Mouse (Mus musculus) heart, embryonic 11.5 days (tissue): Measurements from ENCODE around the gene Tubd1. TPM values are rescaled to one million over a fixed set of nuclear protein-coding genes. Genes with fewer than 3 reads are reported as not detected.

Source experiments
- ATAC-seq: fragments of 200-750 bp; cut with Nextera tagmentation; replicated peaks from 2 replicates; pipeline ENCODE4 v1.8.0; 2017; ENCODE audit warnings: moderate library complexity; ENCODE audit not compliant: insufficient number of reproducible peaks, low FRiP score, low TSS enrichment
- H3K27ac ChIP-seq: fragments of 300-500 bp; sonication (generic); 2 replicates; pipeline ENCODE4 v1.5.1; 2014; ENCODE audit warnings: mild to moderate bottlenecking, low read depth, low read length
- H3K27me3 ChIP-seq: fragments of 300-500 bp; sonication (generic); 2 replicates; pipeline ENCODE4 v1.6.1; 2014; ENCODE audit warnings: mild to moderate bottlenecking, low read length, mixed read lengths; ENCODE audit not compliant: control insufficient read depth, insufficient read depth
- H3K36me3 ChIP-seq: fragments of 300-500 bp; sonication (generic); 2 replicates; pipeline ENCODE4 v1.6.1; 2014; ENCODE audit warnings: mild to moderate bottlenecking, low read length, moderate library complexity, mixed read lengths; ENCODE audit not compliant: control insufficient read depth, insufficient read depth
- H3K4me1 ChIP-seq: fragments of 300-500 bp; sonication (generic); 2 replicates; pipeline ENCODE4 v1.6.1; 2014; ENCODE audit warnings: low read length; ENCODE audit not compliant: control insufficient read depth, insufficient read depth
- H3K4me2 ChIP-seq: fragments of 300-500 bp; sonication (generic); 2 replicates; pipeline ENCODE4 v1.6.1; 2014; ENCODE audit warnings: mild to moderate bottlenecking, moderate library complexity
- H3K4me3 ChIP-seq: fragments of 300-500 bp; sonication (generic); 2 replicates; pipeline ENCODE4 v1.5.1; 2014; ENCODE audit warnings: low read depth, low read length
- H3K9ac ChIP-seq: fragments of 300-500 bp; sonication (generic); 2 replicates; pipeline ENCODE4 v1.6.1; 2014; ENCODE audit warnings: mild to moderate bottlenecking, low read depth, low read length, moderate library complexity
- H3K9me3 ChIP-seq: fragments of 300-500 bp; sonication (generic); replicated peaks from 2 replicates; pipeline ENCODE4 v1.6.1; 2016; ENCODE audit warnings: low read length; ENCODE audit not compliant: control insufficient read depth
- WGBS: fragments of 180-500 bp; shearing (Covaris S2); extraction: QIAGEN DNeasy Blood & Tissue Kit; methylation state at CpG from one replicate; pipeline ENCODE4 v1.1.7; 2014; ENCODE audit not compliant: insufficient replicate concordance; 5-methylcytosine and 5-hydroxymethylcytosine counted together
- polyA plus RNA-seq: library from polyadenylated mRNA; unstranded; fragments of >200 nt; fragmentation: Nextera tagmentation; extraction: Ambion mirVana; gene quantifications from 2 replicates; pipeline ENCODE4 v1.2.1, GENCODE M21; 2014

Gene Tubd1
- polyA plus RNA-seq, 1 experiment from 2014 or later = 12.2 TPM

DNA sequence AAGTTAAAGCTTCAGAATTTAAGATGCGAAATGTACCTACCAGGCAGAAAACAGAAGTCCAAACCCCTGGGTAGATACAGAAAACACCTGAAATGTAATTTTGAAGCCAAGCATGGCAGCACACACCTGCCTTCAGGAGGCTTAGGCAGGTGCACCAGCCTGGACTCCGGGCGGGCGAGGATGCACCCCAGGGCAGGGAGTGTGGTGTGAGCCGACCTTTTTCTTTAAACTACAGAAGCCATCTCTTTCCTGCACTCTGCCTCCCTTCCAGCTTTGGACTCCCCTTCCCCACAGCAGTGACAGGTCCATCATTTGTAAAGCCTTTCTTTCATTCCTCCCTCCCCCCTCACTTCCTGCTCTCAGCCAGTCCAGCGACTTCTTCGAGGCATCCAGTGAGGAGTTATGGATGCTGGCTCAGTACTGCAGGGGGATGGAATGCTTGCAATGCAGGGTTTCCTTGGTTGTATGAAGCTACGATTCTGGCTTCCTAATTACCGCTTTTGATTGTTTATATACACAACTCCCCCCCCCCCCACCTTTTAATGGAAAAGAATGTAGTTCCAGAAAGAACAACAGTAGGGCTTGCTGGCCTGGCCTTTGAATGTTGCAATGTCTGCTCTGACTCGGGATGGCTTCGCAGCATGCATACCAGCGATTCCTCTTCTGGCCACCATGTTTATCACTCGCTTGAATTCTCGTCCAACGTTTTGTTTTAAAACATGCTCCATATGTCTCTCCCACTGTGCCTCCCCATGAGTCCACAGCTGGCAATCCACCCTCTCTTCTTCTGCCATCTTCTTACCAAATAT lies 26.5 kb downstream of the Tubd1 start:
- no peak; the same call in 1 of the 2 replicates for ATAC-seq
- peak overlapping the region; percentile 5; the same call in 1 of the 2 replicates for H3K4me2 ChIP-seq
- WGBS = 42% methylated on average over 15 of the region's 15 CpGs

DNA sequence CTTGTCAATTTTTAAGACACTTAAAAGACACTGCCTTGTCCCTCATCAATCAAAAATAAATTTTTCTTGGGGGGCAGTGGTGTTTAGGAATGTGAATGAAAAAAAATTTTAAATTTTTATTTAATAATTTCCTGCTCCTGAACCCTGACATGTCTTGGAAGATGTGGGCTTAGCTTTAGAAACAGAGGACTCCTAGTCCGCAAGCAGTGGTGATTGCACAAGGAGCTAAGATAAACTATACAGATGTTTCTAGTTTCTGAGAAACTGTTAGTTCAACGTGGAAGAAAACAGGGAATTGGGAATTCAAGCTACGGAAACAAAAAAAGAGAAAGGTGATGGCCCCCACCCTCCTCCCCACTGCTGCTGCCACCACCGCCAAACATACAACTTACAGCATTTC lies 27.1 kb downstream of the Tubd1 start:
- H3K4me1 ChIP-seq = peaks cover 18% of the 10 kb centered on the region
- no peak overlapping the region for H3K9ac ChIP-seq
- H3K27ac ChIP-seq = no peak overlapping the region
- 67% methylated on average over 4 of the region's 4 CpGs for WGBS
- H3K9me3 ChIP-seq = no peaks in the 10 kb centered on the region
- no peaks in the 10 kb centered on the region for H3K27me3 ChIP-seq
- H3K36me3 ChIP-seq = peaks cover 2% of the 10 kb centered on the region; the same call in 1 of the 2 replicates
- H3K4me3 ChIP-seq = no peak overlapping the region
- no peak overlapping the region for H3K4me2 ChIP-seq
- ATAC-seq = no peak

More for the DNA sequence above, 26.5 kb downstream of the Tubd1 start:
- Histone ChIP-seq H3K9me3 (no peaks in the 10 kb centered on the region), H3K27ac (peak overlapping the region; percentile 74), H3K4me1 (peaks cover 13% of the 10 kb centered on the region), H3K9ac (no peak overlapping the region), H3K27me3 (no peaks in the 10 kb centered on the region), H3K4me3 (no peak overlapping the region), H3K36me3 (peaks cover 2% of the 10 kb centered on the region; the same call in 1 of the 2 replicates)

DNA sequence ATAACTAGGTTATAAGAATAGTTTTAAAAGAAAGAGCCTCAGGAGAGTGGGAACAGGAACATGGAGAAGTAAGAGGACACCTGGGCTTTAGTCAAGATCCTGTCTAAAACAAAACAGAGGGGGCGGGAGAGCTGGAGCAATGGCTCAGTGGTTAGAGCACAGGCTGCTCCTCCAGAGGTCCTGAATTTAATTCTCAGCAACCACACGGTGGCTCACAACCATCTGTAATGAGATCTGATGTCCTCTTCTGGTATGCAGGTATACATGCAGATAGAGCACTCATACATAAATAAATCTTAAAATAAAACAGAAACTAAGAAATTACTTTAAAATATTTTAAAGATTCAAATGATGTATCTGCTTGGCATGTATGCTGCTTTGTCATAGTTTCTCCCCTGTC lies 27.8 kb downstream of the Tubd1 start:
- Histone ChIP-seq H3K27me3 (no peaks in the 10 kb centered on the region), H3K9ac (no peak overlapping the region), H3K9me3 (no peaks in the 10 kb centered on the region), H3K4me1 (peaks cover 23% of the 10 kb centered on the region), H3K4me3 (no peak overlapping the region), H3K4me2 (no peak overlapping the region), H3K36me3 (no peaks in the 10 kb centered on the region), H3K27ac (no peak overlapping the region)
- no peak for ATAC-seq
- 75% methylated on average over 2 of the region's 2 CpGs for WGBS

DNA sequence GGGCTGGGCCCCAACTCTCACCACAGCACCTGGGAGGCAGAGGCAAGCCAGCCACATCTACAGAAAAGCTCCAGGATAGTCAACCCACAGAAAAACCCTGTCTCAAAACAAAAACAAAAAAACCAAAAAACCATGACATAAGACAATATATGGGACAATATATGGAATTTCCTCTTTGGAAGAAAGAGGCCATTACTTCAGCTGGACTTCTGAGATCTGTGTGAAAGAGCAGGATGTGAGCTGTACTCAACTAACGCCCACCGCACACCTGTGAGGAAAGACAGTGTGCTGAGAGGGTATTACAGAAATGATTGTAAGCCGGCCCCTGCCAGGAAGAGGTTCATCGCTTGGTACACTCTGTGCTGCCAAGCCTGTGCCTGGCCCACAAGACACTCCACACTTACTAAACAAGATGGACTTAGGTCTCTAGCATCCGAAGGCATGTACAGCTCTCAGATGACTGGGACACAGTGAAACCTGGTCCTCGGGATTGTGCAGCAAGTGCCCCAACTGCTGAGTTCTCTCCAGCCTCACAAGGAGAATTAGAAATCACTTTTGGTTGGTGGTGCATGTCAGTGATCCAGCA lies 28.9 kb downstream of the Tubd1 start:
- no peak overlapping the region for H3K27ac ChIP-seq
- peaks cover 26% of the 10 kb centered on the region for H3K4me1 ChIP-seq
- no peaks in the 10 kb centered on the region for H3K9me3 ChIP-seq
- 84% methylated on average over 6 of the region's 6 CpGs for WGBS
- H3K4me2 ChIP-seq = no peak overlapping the region
- no peaks in the 10 kb centered on the region for H3K36me3 ChIP-seq
- no peak overlapping the region for H3K9ac ChIP-seq
- no peak for ATAC-seq
- no peaks in the 10 kb centered on the region for H3K27me3 ChIP-seq
- no peak overlapping the region for H3K4me3 ChIP-seq

DNA sequence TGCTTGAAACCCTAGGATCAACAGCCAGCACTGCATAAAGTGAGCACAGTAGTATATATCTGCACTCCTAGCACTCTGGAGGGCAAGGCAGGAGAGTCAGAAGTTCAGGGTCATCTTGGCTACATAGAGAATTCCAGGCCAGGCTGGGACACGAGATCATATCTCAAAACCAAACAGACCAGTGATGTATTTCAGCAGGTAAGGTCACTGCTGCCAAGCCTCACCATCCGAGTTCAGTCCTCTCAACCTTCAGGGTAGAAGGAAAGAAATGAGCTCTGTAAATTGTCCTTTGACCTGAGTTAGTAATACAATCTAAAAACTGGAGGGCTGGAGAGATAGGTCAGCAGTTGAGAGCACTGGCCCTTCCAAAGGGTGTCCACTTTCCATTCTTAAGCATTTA lies 29.6 kb downstream of the Tubd1 start:
- Histone ChIP-seq H3K27ac (no peak overlapping the region), H3K4me1 (peaks cover 30% of the 10 kb centered on the region), H3K27me3 (no peaks in the 10 kb centered on the region), H3K9ac (no peak overlapping the region), H3K9me3 (no peaks in the 10 kb centered on the region), H3K36me3 (no peaks in the 10 kb centered on the region), H3K4me3 (no peak overlapping the region), H3K4me2 (no peak overlapping the region)
- 43% methylated on average over 2 of the region's 2 CpGs for WGBS
- ATAC-seq = no peak

DNA sequence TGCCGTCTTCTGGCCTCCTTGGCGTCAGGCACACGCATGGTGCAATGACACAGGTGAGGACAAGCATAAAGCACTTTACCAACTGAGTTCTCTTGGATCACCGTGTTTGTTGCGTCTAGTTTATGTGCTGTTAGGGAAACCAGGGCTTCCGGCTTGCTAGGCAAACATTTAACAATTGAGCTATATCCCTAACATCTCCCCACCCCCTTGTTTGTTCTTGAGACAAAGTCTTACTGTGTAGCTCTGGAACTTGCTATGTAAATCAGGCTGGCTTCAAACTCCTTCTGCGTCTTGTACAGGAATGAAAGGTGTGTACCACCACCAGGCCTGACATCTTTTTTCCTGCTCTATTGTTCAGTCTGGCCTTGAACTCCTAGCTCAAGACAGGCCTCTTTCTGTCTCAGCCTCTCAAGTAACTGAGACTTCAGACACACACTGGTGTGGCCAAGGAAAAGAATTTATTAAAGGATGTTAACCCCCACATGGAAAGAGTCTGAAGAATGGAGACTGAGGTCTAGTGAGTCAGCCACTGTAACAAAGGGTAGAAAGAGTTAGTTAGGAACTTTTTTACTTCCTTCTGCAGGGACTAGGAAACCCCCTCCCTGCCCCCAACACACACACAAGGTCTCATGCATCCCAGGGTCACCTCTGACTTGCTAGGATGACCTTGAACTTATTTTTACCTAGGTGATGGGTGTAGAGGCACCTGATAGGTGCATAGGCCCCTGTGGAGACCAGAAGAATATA lies 31.0 kb downstream of the Tubd1 start:
- Histone ChIP-seq H3K9ac (no peak overlapping the region), H3K27ac (no peak overlapping the region), H3K36me3 (no peaks in the 10 kb centered on the region), H3K4me1 (peaks cover 31% of the 10 kb centered on the region), H3K4me2 (no peak overlapping the region), H3K4me3 (no peak overlapping the region), H3K27me3 (no peaks in the 10 kb centered on the region), H3K9me3 (no peaks in the 10 kb centered on the region)
- ATAC-seq = no peak
- WGBS = 79% methylated on average over 7 of the region's 7 CpGs

DNA sequence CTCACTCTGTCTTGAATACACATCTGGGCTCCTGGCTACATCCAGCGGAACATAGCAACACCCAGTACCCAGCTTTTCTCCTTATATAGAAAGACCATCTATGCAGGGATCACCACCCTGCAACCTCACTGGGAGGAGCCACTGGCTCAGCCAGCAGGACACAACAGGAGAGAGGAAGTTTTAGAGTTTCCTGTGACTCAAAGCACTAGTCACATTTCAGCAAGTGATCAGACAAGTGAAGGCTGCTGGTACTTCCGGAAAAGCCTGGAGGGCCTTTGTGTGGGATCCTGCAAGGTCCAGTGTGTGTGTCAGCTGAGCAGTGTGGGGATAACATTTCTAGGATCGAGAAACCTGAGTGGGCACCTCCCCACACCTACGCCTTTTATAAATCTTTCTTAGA lies 32.4 kb downstream of the Tubd1 start:
- 43% methylated on average over 4 of the region's 4 CpGs for WGBS
- H3K27ac ChIP-seq = peak overlapping the region; percentile 46; the same call in 1 of the 2 replicates
- no peak overlapping the region for H3K4me3 ChIP-seq
- H3K36me3 ChIP-seq = no peaks in the 10 kb centered on the region
- ATAC-seq = no peak; the same call in 1 of the 2 replicates
- H3K27me3 ChIP-seq = no peaks in the 10 kb centered on the region
- no peaks in the 10 kb centered on the region for H3K9me3 ChIP-seq
- no peak overlapping the region for H3K4me2 ChIP-seq
- H3K4me1 ChIP-seq = peaks cover 32% of the 10 kb centered on the region
- H3K9ac ChIP-seq = no peak overlapping the region

DNA sequence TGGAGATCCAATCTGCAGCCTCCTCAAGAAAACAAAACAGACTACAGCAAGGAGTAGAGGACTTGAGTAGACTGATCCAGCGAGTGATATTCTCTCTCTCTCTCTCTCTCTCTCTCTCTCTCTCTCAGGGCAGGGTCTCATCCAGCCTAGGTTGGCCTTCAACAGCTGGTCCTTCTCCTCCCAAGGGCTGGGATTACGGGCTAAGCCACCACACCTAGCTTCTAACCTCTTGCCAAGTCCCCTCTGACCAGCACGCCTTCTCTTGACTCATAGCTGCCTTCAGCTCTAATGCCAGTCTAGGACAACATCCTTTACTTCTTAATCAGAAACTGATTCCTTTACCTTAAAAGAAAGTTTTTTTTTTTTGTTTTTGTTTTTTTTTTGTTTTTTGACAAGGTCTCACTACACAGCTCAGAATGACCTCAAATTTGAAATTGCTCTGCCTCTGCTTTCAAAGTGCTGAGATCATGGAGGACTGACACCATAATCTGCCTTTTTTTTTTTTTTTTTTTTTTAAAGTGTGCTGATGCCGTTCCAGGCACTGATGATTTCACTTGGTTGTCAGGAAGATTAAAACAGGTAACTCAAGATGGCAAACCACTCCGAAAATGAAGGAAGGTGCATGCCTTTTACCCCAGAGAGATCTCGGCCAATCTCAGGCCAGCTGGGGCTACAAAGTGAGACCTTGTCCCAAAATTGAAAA lies 33.5 kb downstream of the Tubd1 start:
- ATAC-seq = no peak
- Histone ChIP-seq H3K27me3 (no peaks in the 10 kb centered on the region), H3K27ac (no peak overlapping the region), H3K9ac (no peak overlapping the region), H3K4me1 (peaks cover 32% of the 10 kb centered on the region), H3K9me3 (no peaks in the 10 kb centered on the region), H3K4me3 (no peak overlapping the region), H3K4me2 (no peak overlapping the region), H3K36me3 (no peaks in the 10 kb centered on the region)
- 77% methylated on average over 6 of the region's 6 CpGs for WGBS
